ENCODE assay signal across 1 mouse cellular context in genomic region chr10:80383431-80383830, GRCm38 (mm10).
TF ChIP-seq lines count a peak whose summit lies in the region.

No protein-coding gene starts in this region.

TF ChIP-seq in MEL, 35 proteins besides CTCF, POLR2A, EP300 and RAD21:
- no peak for TF ChIP-seq ZC3H11A (IDR thresholded peaks at IDR 0.05; ENCODE audit: low read depth, low read length)
- no peak for TF ChIP-seq HCFC1 (IDR thresholded peaks at IDR 0.05; ENCODE audit: low read depth, low read length)
TF ChIP-seq in MEL: peak in this region for 0.
